Mouse (Mus musculus): Measurements from ENCODE around the gene Fkbp2.
"Not testable (repeated sequence)": the region's sequence is repeated elsewhere in the genome, so short reads cannot be mapped to it uniquely, and the experiment has no call there.

Gene Fkbp2

GRCm38 (mm10) chr19:6980381-6981093 is at the start of gene Fkbp2:
Fkbp2 (minus strand) TSS chr19:6980501.
- DNase-seq: peak; percentile 98

GRCm38 (mm10) chr19:7029531-7029930 is 49.2 kb upstream of the Fkbp2 start:
- DNase-seq: no peak

- no peak for DNase-seq
These were observed 39.9 kb upstream of the Fkbp2 start for GRCm38 (mm10) chr19:7020224-7020641.

- no peak for DNase-seq
These were observed 38.9 kb upstream of the Fkbp2 start, which contains the start of gene Fermt3 for GRCm38 (mm10) chr19:7019191-7019590. Fermt3 (minus strand) TSS chr19:7019469.

- no peak for DNase-seq
These were observed 38.2 kb upstream of the Fkbp2 start for GRCm38 (mm10) chr19:7018546-7018945.

GRCm38 (mm10) chr19:7017541-7018457 is 37.5 kb upstream of the Fkbp2 start:
- DNase-seq: no peak

GRCm38 (mm10) chr19:7014481-7015135 is 34.3 kb upstream of the Fkbp2 start:
- no peak for DNase-seq

GRCm38 (mm10) chr19:7013984-7014383 is 33.7 kb upstream of the Fkbp2 start:
- DNase-seq: no peak

GRCm38 (mm10) chr19:7012426-7012825 is 32.1 kb upstream of the Fkbp2 start:
- no peak for DNase-seq

- DNase-seq: no peak
These were observed 26.7 kb upstream of the Fkbp2 start for GRCm38 (mm10) chr19:7006892-7007593.

GRCm38 (mm10) chr19:6999360-7000063 is 19.2 kb upstream of the Fkbp2 start:
- no peak for DNase-seq

- no peak for DNase-seq
These were observed 17.5 kb upstream of the Fkbp2 start for GRCm38 (mm10) chr19:6997721-6998290.

- DNase-seq: peak; percentile 73
These were observed 15.7 kb upstream of the Fkbp2 start, which contains the start of the genes Nudt22 and Trpt1 for GRCm38 (mm10) chr19:6996006-6996405. Nudt22 (minus strand) TSS chr19:6996117. Trpt1 (plus strand) TSS chr19:6996131.

- DNase-seq: no peak
These were observed 15.1 kb upstream of the Fkbp2 start for GRCm38 (mm10) chr19:6995255-6995991.

GRCm38 (mm10) chr19:6994489-6994888 is 14.2 kb upstream of the Fkbp2 start:
- DNase-seq: no peak

GRCm38 (mm10) chr19:6994002-6994401 is 13.7 kb upstream of the Fkbp2 start:
- no peak for DNase-seq

GRCm38 (mm10) chr19:6993011-6993770 is 12.9 kb upstream of the Fkbp2 start:
- DNase-seq: no peak

GRCm38 (mm10) chr19:6992011-6992858 is 11.9 kb upstream of the Fkbp2 start, which contains the start of gene Dnajc4:
Dnajc4 (minus strand) TSS chr19:6992572.
- peak; percentile 93 for DNase-seq

- DNase-seq: not testable (repeated sequence)
These were observed 10.9 kb upstream of the Fkbp2 start for GRCm38 (mm10) chr19:6991166-6991565.
